Mouse (Mus musculus): ENCODE results near the gene Zbtb5. TPM values are rescaled to one million over a fixed set of nuclear protein-coding genes. Genes with fewer than 3 reads are reported as not detected.
"Not testable (repeated sequence)": the region's sequence is repeated elsewhere in the genome, so short reads cannot be mapped to it uniquely, and the experiment has no call there.

Zbtb5 gene
- 10 to 100 TPM in 1 of 2 experiments, 1 to 10 TPM in 1; 9.1 to 13.1 TPM for total RNA-seq (2021)
- long read RNA-seq, experiment 1, full-length matches to known transcripts: 8 of 15 reads
- long read RNA-seq, experiment 1, partial matches to known transcripts: 7 of 15 reads
- long read RNA-seq, experiment 1, other reads (novel, unspliced or antisense): 0 of 15 reads
- long read RNA-seq, experiment 2, full-length matches to known transcripts: 3 of 5 reads
- long read RNA-seq, experiment 2, partial matches to known transcripts: 1 of 5 reads
- long read RNA-seq, experiment 2, other reads (novel, unspliced or antisense): 1 of 5 reads

DNA sequence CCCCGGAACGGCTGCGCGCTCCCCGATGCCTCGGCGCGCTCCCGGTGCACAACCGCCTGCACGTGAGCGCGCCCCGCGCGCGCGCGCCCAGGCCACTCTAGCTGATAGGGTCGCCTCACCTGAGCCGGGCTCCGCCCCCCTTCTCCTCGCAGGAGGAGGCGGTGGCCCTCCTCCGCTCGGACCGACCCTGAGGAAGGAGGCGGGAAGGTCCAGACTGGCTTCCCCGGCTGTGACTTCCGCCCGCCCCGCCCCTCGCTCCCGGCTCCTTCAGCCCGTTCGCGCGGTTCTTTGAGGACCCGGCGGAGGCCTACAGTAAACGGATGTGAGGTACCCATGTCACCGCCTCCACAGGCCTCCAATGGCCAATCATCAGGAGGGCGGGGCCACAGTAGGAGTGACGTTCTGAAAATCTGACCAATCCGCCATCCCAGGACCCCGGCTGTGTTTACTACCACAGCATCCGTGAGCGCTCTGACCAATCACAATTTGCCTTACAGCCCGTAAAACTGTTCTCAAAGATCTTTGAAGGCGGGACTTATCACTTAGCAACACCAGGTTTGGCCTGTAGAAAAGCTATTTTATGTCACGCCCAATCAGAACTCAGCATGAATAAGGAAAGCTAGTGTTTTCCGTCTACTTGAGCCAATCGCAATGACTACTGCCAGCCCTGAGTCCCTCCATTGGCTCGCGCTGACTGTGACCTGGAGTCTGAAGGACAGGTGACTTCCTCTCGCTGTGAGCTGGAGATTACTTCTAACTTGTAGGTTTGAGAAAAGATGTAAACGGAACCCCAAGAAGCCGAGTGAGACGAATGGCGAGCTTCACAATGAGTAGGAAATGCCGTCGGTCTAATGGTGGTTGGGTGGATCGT is at the start of gene Zbtb5:
Zbtb5 (minus strand) TSS at position 308 of the 871 bp plus-strand sequence.
- DNase-seq: peak; percentile 98

GRCm38 (mm10) chr4:45055451-45055850 is 43.2 kb upstream of the Zbtb5 start:
- peak in 1 of 2 experiments; percentile 19 for DNase-seq

- DNase-seq: peak in 1 of 2 experiments; percentile 11
Measured at GRCm38 (mm10) chr4:45054862-45055261, 42.6 kb upstream of the Zbtb5 start.

- DNase-seq: no peak
Measured at GRCm38 (mm10) chr4:45047956-45048355, 35.7 kb upstream of the Zbtb5 start.

- no peak for DNase-seq
Measured at GRCm38 (mm10) chr4:45047286-45047887, 35.2 kb upstream of the Zbtb5 start.

- DNase-seq: no peak
Measured at GRCm38 (mm10) chr4:45046679-45047078, 34.5 kb upstream of the Zbtb5 start.

- DNase-seq: no peak
Measured at GRCm38 (mm10) chr4:45040795-45041194, 28.6 kb upstream of the Zbtb5 start.

- not testable (repeated sequence) for DNase-seq
Measured at GRCm38 (mm10) chr4:45039546-45039945, 27.3 kb upstream of the Zbtb5 start.

DNA sequence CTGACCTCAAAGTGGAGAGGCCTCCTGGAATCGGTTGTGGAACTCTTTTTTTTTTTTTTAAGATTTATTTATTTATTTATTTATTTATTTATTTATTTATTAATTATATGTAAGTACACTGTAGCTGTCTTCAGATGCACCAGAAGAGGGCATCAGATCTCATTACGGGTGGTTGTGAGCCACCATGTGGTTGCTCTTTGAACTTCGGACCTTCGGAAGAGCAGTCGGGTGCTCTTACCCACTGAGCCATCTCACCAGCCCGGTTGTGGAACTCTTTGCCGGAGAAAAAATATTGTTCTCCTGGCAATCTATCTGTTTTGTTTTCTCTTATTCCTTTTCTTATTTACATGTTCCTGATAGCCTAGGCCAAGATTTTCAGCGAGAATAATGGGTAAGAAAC is 26.7 kb upstream of the Zbtb5 start:
- peak; percentile 18 to 36 for DNase-seq

DNA sequence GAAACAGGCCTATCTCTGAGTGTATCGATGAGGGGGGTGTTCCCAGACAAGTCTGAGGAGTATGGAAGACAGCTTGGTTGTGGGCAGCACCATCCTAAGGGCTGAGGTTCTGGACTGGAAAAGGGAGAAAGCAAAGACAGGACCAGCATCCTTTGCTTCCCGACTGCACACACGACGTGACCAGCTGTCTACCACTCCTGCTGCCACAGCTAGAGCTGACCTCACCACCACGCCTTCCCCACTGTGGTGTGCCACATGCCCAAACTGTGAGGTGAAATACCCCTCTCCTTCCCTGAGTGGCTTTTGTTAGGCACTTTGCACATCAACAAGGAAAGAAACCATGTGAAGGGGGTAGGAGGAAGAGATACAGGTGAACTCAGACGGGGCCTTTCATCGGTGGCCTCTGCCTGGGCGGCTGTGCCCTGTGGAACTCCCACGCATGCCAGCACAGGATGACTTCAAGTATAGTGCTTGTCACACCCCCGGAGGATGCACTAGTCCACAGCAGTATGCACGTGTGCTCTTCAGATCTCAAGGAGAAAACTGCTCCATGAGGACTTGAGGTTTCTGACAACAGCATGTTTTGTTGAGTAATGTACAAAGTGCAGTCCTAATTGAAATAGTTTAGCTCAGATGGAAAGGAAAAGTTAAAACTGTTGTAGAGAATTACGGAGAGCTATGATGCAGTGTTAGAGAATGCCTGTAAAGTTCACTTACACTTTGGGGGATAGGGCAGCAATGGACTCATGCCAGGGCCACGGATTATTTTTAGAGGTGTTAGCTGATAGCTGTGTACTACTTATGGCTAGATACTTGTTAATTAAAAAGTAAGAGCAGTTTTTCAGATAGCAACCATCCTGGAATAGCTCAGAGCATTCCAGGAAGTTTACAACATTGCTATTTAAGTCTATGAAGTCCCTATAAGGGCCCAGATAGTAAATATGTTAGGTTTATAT is 25.5 kb upstream of the Zbtb5 start:
- DNase-seq: no peak

DNA sequence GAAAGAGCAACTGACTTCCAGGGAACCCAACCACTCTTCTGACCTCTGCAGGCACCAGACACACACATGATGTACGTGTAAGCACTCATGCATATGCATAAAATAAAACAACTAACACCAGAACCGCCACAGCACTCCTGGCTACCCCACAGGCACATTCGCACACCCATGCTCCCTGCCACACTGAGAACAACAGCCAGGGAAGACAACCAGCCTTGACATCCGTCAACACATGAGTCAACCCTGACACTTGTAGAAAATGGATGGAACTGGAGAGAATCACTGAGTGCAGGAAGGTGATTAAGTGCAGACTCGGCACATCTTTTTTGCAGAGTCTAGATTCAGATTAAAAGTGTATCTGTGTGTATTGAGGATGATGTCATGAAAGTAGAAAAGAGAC is 24.4 kb upstream of the Zbtb5 start:
- peak in 1 of 2 experiments; percentile 50 for DNase-seq

DNA sequence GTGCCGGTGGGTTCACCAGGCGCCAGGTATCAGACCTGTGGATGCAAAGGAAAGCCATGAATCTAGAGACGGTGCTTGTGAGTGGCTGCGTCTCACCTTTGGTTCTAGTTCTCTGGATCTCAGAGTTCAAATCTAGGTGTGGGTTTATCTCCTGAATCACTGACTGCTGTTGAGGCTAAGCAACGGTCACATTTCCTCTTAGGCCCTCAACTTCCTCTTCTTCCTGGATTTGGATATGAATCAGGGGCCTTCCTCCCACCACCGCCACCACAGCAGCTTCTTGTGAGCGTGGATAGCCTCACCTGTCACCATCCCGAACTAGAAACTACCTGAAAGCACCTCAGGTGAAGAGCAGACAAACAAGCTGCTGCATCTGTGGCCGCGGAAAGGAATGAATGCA is 23.8 kb upstream of the Zbtb5 start:
- no peak for DNase-seq

- peak; percentile 74 to 80 for DNase-seq
Measured at GRCm38 (mm10) chr4:45034693-45035628, 22.7 kb upstream of the Zbtb5 start.

- DNase-seq: no peak
Measured at GRCm38 (mm10) chr4:45032586-45032985, 20.4 kb upstream of the Zbtb5 start.

DNA sequence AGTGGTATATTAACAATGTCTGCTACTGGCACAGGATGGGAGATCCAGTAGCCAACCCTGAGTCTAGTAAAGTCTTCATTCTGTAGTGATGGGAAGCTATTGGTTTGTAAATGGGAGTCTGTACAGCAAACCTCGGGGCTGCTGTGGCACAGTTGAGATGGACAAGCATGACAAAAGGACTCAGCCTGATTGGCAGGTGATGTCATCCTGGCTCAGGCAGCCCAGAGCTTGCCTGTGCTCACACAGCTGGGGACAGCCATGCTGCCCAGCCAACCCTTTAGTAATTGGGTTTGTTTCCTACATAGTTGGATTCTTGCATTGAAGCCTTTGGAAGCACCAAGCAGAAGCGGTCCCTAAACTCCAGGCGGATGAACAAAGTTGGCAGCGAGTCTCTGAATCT is 14.2 kb upstream of the Zbtb5 start:
- no peak for DNase-seq

- DNase-seq: no peak
Measured at GRCm38 (mm10) chr4:45019009-45019408, 6.8 kb upstream of the Zbtb5 start.

GRCm38 (mm10) chr4:45018452-45018980 is 6.3 kb upstream of the Zbtb5 start, which contains the start of gene Polr1e:
TSS of gene Polr1e (plus strand) at chr4:45018583.
- peak; percentile 96 to 97 for DNase-seq

- peak; percentile 30 to 53 for DNase-seq
Measured at GRCm38 (mm10) chr4:45015615-45016014, 3.4 kb upstream of the Zbtb5 start.

DNA sequence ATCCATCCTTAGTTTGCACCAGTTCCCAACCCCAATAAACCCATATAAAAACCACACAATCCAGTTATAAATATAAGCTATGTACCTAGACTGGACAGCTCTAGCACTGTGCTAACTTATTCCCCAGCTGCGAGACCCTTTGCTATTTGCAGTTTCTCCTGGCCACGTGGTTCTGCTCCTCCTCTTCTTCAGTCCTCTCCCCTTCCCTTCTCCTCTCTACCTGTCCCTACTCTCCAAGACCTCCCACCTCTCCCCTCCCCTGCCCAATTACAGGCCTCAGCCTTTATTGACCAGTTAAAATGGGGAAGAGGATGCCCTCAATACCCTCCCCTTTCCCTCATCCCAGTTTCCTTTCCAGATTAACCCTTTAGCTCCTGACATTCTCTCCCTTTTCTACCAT is 1.3 kb upstream of the Zbtb5 start:
- no peak for DNase-seq

DNA sequence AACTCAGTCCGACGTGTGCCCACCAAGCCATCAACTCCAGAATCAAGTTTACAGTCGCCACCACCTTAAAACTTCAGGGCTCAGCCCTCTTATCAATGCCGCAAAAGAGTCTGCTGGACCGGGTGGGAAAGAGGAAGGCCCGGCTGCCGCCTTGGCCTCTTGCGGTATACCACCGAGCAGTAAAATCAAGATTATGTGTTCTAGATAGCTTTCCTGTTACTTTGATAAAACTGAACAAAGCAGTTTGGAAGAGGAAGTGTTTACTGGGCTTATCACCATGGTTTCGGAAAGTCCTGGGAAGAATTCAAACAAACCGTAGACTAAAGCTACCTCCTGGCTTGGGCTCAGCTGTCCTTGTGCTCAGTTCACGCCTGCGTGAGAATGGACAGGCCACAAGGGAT is 819 bp upstream of the Zbtb5 start:
- no peak for DNase-seq
